Mouse (Mus musculus): ENCODE measurements around the gene Ywhag.

DNA sequence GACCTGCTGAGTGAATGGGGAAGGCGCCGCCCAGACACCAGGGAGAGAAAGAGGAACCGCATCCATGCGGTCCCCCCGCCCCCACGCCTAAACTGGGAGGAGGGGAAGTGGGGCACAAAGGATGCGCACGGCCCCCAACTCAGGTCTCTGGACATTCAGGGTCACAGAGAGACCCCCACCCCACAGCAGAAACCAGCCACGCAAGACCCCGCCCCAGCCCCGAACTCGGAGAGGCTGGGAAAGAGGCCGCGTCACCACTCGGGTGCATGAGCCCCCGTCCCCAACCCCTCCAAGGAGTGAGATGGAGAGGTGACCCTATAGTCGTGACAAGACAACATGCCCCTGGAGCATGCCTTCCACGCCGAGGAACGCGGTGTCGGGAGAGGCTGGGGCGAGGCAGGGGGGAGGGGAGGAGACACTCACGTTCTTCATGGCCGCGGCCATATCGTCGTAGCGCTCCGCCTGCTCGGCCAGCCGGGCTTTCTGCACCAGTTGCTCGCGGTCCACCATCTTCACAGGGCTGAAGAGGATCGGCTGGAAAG is 445 bp downstream of the Ywhag start:
- TF ChIP-seq CTCF (IDR thresholded peaks at IDR 0.05; ENCODE audit: low read depth, low read length) (no peak), POLR2A (IDR thresholded peaks at IDR 0.05; ENCODE audit: extremely low read depth, insufficient read depth, low read length) (no peak)

Data from liver, adult 2 months (tissue).